Mouse (Mus musculus): ENCODE measurements around the gene Zfp511. TPM values are rescaled to one million over a fixed set of nuclear protein-coding genes. Genes with fewer than 3 reads are reported as not detected.

Zfp511 gene
- polyA plus RNA-seq, 1 experiment, result 4.6 TPM

DNA sequence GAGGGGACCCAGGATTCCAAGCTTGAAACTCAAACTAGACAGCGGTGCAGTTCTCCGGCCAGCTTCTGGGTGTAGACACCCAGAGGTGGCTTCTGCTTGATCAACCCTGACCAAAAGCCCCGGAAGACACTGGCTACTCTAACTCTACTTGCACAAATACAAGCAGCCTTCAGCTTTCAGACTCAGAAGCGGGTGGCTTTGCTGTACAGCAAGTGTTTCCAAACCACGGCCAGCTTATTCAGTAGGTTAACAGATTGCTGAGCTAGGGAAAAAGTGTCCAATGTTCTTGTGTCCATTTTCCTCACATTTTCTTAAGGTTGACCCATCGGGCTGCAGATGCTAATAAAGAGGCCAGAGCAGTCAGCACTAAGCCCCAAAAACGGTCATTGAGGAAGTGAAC, 22.3 kb downstream of the Zfp511 start:
- H3K4me3 ChIP-seq (replicated peaks), result no peak overlapping the region
- peaks cover 93% of the 10 kb centered on the region for H3K27me3 ChIP-seq (ENCODE audit: control insufficient read depth)
- H3K9me3 ChIP-seq (ENCODE audit: control insufficient read depth, low read length), result 0 out of 2 replicates have a peak, but pooled peaks cover 2% of the 10 kb centered on the region
- no peaks in the 10 kb centered on the region for H3K36me3 ChIP-seq (ENCODE audit: control insufficient read depth)
- no peaks in the 10 kb centered on the region for H3K4me1 ChIP-seq (ENCODE audit: control insufficient read depth)
- no peak for TF ChIP-seq TAL1 (IDR thresholded peaks at IDR 0.05; ENCODE audit: low read length)
- no peak for TF ChIP-seq GATA1 (IDR thresholded peaks at IDR 0.05; ENCODE audit: low read length)

DNA sequence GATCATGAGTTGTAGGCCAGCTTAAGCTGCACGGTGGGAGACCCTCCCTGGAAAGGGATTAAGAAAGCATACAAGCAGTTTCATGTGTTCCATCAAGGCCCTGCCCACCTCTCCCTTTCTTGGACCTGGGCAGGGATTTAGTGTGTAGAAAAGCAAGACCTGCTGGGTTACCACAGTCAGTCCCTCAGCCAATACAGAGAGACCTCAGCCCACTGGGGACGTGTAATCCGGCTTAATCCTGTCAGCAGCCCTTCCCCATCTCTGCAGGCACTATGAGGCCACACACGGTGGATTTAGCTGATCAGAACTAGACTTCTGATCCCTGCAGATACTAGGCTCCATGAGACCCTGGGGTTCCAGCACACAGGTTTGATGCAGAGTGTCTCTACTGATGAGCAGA, 23.4 kb downstream of the Zfp511 start:
- H3K36me3 ChIP-seq (ENCODE audit: control insufficient read depth), result no peaks in the 10 kb centered on the region
- TF ChIP-seq GATA1 (IDR thresholded peaks at IDR 0.05; ENCODE audit: low read length) (no peak), TAL1 (IDR thresholded peaks at IDR 0.05; ENCODE audit: low read length) (no peak)
- peaks cover 93% of the 10 kb centered on the region for H3K27me3 ChIP-seq (ENCODE audit: control insufficient read depth)
- H3K4me3 ChIP-seq (replicated peaks), result no peak overlapping the region
- H3K4me1 ChIP-seq (ENCODE audit: control insufficient read depth), result no peaks in the 10 kb centered on the region
- 0 out of 2 replicates have a peak, but pooled peaks cover 2% of the 10 kb centered on the region for H3K9me3 ChIP-seq (ENCODE audit: control insufficient read depth, low read length)

GRCm38 (mm10) chr7:140060936-140061831, 25.0 kb downstream of the Zfp511 start:
- Histone ChIP-seq H3K9me3 (ENCODE audit: control insufficient read depth, low read length) (no peaks in the 10 kb centered on the region), H3K4me3 (replicated peaks) (no peak overlapping the region), H3K4me1 (ENCODE audit: control insufficient read depth) (no peaks in the 10 kb centered on the region), H3K36me3 (ENCODE audit: control insufficient read depth) (no peaks in the 10 kb centered on the region), H3K27me3 (ENCODE audit: control insufficient read depth) (peaks cover 83% of the 10 kb centered on the region)
- TF ChIP-seq TAL1 (IDR thresholded peaks at IDR 0.05; ENCODE audit: low read length) (no peak), GATA1 (IDR thresholded peaks at IDR 0.05; ENCODE audit: low read length) (no peak)

DNA sequence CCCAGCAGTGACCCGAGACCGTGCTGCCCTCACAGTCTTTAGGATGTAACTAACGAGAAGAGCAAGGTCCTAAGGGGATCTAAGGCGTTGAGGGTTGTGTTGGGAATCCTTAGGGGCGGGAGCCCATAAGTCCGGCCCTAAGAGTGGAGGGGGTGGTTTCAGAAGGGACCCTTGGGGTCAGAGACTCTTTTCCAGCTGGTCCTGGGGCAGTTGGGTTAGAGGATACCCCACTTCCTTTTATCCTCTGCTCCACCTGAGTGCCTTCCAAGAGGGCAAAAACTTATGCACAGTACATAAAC, 25.6 kb downstream of the Zfp511 start:
- no peaks in the 10 kb centered on the region for H3K4me1 ChIP-seq (ENCODE audit: control insufficient read depth)
- H3K9me3 ChIP-seq (ENCODE audit: control insufficient read depth, low read length), result no peaks in the 10 kb centered on the region
- no peaks in the 10 kb centered on the region for H3K36me3 ChIP-seq (ENCODE audit: control insufficient read depth)
- TF ChIP-seq TAL1 (IDR thresholded peaks at IDR 0.05; ENCODE audit: low read length) (no peak), GATA1 (IDR thresholded peaks at IDR 0.05; ENCODE audit: low read length) (no peak)
- H3K27me3 ChIP-seq (ENCODE audit: control insufficient read depth), result peaks cover 78% of the 10 kb centered on the region
- no peak overlapping the region for H3K4me3 ChIP-seq (replicated peaks)

DNA sequence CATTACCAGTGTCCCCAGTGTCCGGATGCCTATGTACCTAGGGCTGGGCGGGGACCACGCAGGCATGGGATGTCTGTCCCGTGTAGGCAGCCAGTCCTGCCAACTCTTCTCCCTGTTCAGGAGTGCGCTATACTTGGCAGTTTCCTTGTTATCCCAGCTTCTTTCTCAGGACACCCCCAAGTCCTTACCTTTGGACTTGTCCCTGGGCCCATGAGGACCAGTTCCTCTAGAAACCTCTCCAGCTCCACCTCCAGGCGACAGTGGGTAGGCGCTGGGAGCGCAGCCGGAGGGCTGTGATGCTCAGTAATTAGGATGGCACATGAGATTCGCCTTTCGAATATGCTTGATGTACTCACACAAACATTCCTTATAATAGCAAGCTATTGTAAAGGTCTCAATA, 26.1 kb downstream of the Zfp511 start:
- Histone ChIP-seq H3K4me1 (ENCODE audit: control insufficient read depth) (no peaks in the 10 kb centered on the region), H3K36me3 (ENCODE audit: control insufficient read depth) (no peaks in the 10 kb centered on the region), H3K4me3 (replicated peaks) (no peak overlapping the region), H3K9me3 (ENCODE audit: control insufficient read depth, low read length) (no peaks in the 10 kb centered on the region), H3K27me3 (ENCODE audit: control insufficient read depth) (peaks cover 73% of the 10 kb centered on the region)
- no peak for TF ChIP-seq GATA1 (IDR thresholded peaks at IDR 0.05; ENCODE audit: low read length)
- TF ChIP-seq TAL1 (IDR thresholded peaks at IDR 0.05; ENCODE audit: low read length), result no peak

DNA sequence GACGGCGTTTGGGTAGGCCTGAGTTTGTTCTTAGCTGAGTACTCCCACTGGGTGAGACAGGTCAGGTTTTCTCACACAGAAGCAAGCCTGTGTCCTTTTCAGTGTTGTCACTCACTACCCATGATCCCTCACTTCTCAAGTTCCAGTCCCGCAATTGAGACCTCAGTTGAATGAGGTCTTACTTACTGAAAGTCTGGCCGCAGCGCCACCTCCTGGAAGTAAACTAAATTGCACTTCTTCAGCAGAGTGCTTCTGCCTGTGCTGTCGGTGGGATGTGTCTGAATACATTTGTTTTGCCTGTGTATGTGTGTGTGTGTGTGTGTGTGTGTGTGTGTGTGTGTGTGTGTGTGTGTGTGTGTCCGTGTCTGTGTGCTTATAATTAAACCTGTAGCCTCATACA, 26.9 kb downstream of the Zfp511 start:
- H3K36me3 ChIP-seq (ENCODE audit: control insufficient read depth), result no peaks in the 10 kb centered on the region
- no peaks in the 10 kb centered on the region for H3K4me1 ChIP-seq (ENCODE audit: control insufficient read depth)
- no peak for TF ChIP-seq TAL1 (IDR thresholded peaks at IDR 0.05; ENCODE audit: low read length)
- TF ChIP-seq GATA1 (IDR thresholded peaks at IDR 0.05; ENCODE audit: low read length), result no peak
- peaks cover 65% of the 10 kb centered on the region for H3K27me3 ChIP-seq (ENCODE audit: control insufficient read depth)
- no peak overlapping the region for H3K4me3 ChIP-seq (replicated peaks)
- H3K9me3 ChIP-seq (ENCODE audit: control insufficient read depth, low read length), result no peaks in the 10 kb centered on the region

- no peak overlapping the region for H3K4me3 ChIP-seq (replicated peaks)
- H3K4me1 ChIP-seq (ENCODE audit: control insufficient read depth), result peaks cover 2% of the 10 kb centered on the region; the same call in 1 of the 2 replicates
- no peaks in the 10 kb centered on the region for H3K9me3 ChIP-seq (ENCODE audit: control insufficient read depth, low read length)
- no peak for TF ChIP-seq GATA1 (IDR thresholded peaks at IDR 0.05; ENCODE audit: low read length)
- no peak for TF ChIP-seq TAL1 (IDR thresholded peaks at IDR 0.05; ENCODE audit: low read length)
- H3K27me3 ChIP-seq (ENCODE audit: control insufficient read depth), result peaks cover 34% of the 10 kb centered on the region
- no peaks in the 10 kb centered on the region for H3K36me3 ChIP-seq (ENCODE audit: control insufficient read depth)
Observed at GRCm38 (mm10) chr7:140067397-140067796, 31.2 kb downstream of the Zfp511 start.

DNA sequence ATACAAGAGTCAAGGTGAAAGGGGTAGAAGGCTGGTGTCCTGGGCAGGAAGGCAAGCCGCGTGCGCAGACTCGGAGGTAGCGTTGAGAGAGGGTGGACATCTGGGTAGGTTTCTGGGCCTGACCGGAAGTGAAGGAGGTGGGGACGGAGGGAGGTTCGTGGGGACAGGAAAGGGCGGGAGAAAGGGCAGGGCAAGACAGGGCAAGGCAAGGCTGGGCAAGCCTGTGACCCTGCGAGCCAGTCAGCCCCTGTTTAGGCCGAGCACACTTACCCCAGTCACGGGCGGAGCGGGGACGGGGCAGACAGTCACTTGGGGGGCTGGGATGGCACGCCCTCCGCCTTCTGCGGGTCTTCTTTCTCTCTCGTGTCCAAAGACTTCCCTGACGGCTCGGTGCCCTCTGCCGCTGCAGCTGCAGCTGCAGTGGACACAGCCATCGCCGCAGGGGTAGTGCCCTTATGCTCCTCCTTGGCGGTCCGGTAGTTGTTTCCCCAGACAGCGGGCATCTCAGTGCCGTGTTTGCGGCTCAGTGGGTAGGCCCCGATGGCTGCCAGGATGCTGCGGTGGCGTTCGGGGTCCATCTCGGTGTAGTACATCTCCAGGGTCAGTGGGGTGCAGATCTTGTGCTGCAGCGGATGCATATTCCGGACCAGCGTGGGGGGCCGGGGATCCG, 34.0 kb downstream of the Zfp511 start:
- TF ChIP-seq GATA1 (IDR thresholded peaks at IDR 0.05; ENCODE audit: low read length), result no peak
- Histone ChIP-seq H3K9me3 (ENCODE audit: control insufficient read depth, low read length) (no peaks in the 10 kb centered on the region), H3K36me3 (ENCODE audit: control insufficient read depth) (no peaks in the 10 kb centered on the region), H3K4me1 (ENCODE audit: control insufficient read depth) (peaks cover 2% of the 10 kb centered on the region; the same call in 1 of the 2 replicates), H3K4me3 (replicated peaks) (no peak overlapping the region), H3K27me3 (ENCODE audit: control insufficient read depth) (peaks cover 15% of the 10 kb centered on the region)

- TF ChIP-seq TAL1 (IDR thresholded peaks at IDR 0.05; ENCODE audit: low read length), result no peak
- TF ChIP-seq GATA1 (IDR thresholded peaks at IDR 0.05; ENCODE audit: low read length), result no peak
- no peak overlapping the region for H3K4me3 ChIP-seq (replicated peaks)
- peaks cover 4% of the 10 kb centered on the region for H3K4me1 ChIP-seq (ENCODE audit: control insufficient read depth)
- H3K9me3 ChIP-seq (ENCODE audit: control insufficient read depth, low read length), result no peaks in the 10 kb centered on the region
- no peaks in the 10 kb centered on the region for H3K36me3 ChIP-seq (ENCODE audit: control insufficient read depth)
- H3K27me3 ChIP-seq (ENCODE audit: control insufficient read depth), result peaks cover 34% of the 10 kb centered on the region
Observed at GRCm38 (mm10) chr7:140077698-140078097, 41.5 kb downstream of the Zfp511 start.

All from erythroblast, embryonic 14.5 days (primary cell).